Mouse (Mus musculus): ENCODE data around the gene Acadl. TPM values are rescaled to one million over a fixed set of nuclear protein-coding genes. Genes with fewer than 3 reads are reported as not detected.

The Acadl gene
- total RNA-seq, 2 experiments from 2014 or later: 186 to 398 TPM

DNA sequence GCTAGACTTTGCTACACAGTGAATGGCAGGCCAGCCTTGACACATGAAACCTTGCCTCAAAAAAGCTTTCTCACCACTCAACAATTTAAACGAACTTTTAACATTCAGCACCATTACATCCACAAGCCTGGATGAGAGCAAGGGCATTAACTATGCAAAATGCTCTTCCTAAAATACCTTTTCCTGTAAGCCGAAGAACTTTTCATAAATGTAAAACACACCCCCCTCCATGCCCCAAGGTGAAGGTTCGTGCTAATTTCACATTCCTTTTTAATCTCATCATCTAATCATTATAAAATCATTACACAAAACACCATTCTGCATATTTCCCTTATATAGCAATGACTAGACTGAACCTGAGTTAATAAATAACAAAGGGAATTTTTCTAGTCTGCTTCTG lies 25.9 kb downstream of the Acadl start:
- DNase-seq: no peak
- H3K4me3 ChIP-seq: no peak overlapping the region
- no peak overlapping the region for H3K27ac ChIP-seq
- intact Hi-C loops (cut with DNase I): no loop called here
- no peak for TF ChIP-seq CTCF (IDR thresholded peaks at IDR 0.05)

DNA sequence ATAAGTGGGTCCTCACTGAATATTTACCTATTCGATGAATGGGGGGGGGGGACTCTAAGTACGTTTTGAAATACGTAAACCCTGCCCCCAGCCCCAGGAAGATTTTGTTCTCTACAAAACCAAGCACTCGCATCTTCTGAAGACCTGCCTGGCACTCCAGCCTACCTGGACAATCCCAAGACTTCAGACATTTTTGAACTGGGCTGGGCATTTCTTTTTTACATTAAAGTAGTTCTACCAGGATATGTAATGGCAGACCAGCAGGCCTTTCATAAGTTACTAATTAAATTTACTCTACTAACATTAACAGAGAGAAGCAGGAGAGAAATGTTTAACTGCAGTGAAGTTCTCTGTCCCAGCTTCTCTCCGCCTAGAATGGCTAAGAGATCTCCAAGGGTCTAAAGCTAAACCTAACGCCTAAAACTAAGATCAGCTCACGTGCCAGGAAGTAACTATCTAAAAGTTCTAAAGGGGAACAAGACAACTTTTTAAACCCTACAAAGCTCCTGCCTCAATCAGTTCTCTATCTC lies 30.4 kb downstream of the Acadl start:
- DNase-seq: no peak
- TF ChIP-seq CTCF (IDR thresholded peaks at IDR 0.05): no peak
- Histone ChIP-seq H3K27ac (no peak overlapping the region), H3K4me3 (no peak overlapping the region)
- intact Hi-C loops (cut with DNase I): loop anchor here (5.0 kb wide), 1 partner anchor 80 kb away; no protein-coding TSS in a partner anchor

GRCm38 (mm10) chr1:66831824-66832600 lies 31.1 kb downstream of the Acadl start:
- intact Hi-C loops (cut with DNase I): loop anchor here (5.0 kb wide), 1 partner anchor 80 kb away; no protein-coding TSS in a partner anchor
- TF ChIP-seq CTCF (IDR thresholded peaks at IDR 0.05): no peak
- DNase-seq: no peak
- no peak overlapping the region for H3K4me3 ChIP-seq
- H3K27ac ChIP-seq: no peak overlapping the region

DNA sequence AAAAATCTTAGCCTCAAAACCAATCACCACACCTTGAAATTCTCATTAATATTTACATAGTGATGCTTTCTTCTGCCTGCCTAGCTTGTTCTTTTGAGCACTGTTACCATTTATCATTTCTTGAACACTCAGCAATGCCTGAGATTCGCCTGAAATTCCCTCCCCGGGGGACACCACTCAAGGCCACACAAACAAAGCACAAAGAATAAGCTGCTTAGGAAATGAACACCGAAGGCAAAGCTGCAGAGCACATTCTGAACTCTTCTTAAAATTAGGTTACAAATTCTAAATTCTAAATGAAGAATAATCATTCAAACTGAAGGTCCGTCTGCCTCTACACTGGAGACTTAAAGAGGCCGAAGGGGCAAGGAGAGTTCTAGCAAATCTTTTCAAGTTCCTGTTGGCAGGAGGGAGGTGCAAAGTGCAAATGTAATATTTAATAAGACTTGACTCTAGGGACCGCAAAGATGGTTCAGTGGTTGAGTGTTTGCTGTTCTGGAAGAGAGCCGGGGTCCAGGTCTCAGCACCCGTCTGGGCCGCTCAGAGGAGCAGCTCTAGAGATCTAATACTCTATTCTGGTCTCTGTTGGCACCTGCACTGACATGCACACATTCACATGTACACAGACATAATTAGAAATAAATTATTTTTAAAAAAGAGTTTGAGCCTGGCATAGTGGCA lies 33.5 kb downstream of the Acadl start:
- intact Hi-C loops (cut with DNase I): loop anchor here (5.0 kb wide), 1 partner anchor 77 kb away; no protein-coding TSS in a partner anchor
- Histone ChIP-seq H3K27ac (no peak overlapping the region), H3K4me3 (no peak overlapping the region)
- DNase-seq: no peak
- no peak for TF ChIP-seq CTCF (IDR thresholded peaks at IDR 0.05)

- no peak for DNase-seq
- Histone ChIP-seq H3K27ac (no peak overlapping the region), H3K4me3 (no peak overlapping the region)
- intact Hi-C loops (cut with DNase I): no loop called here
- TF ChIP-seq CTCF (IDR thresholded peaks at IDR 0.05): no peak
Measured at GRCm38 (mm10) chr1:66821966-66822365, 41.1 kb downstream of the Acadl start.

- Histone ChIP-seq H3K27ac (no peak overlapping the region), H3K4me3 (no peak overlapping the region)
- no peak for TF ChIP-seq CTCF (IDR thresholded peaks at IDR 0.05)
- intact Hi-C loops (cut with DNase I): no loop called here
- DNase-seq: no peak
Measured at GRCm38 (mm10) chr1:66820241-66820640, 42.8 kb downstream of the Acadl start.

DNA sequence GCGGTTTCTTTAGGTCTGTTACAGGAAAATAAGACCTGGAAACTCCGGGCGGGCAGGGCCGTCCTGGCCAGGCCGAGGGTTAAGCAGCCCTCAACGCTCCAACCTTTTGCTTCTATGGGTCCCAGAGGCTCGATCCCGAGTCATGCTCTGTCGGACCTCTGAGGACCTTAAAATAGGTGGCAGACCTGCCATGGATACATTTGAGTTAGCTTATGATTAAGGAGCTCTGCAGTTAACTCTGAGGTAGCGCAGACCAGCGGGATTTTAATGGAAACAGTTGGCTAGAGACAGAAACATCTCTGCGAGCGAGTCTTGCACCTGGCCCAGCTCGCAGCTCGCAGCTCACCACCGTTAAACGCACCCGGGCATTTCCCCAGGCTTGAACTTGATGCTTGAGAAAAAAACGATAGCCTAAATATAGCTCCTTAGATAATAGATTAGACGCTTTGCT lies 45.2 kb downstream of the Acadl start:
- H3K27ac ChIP-seq: peak overlapping the region; percentile 98
- intact Hi-C loops (cut with DNase I): loop anchor here (2.0 to 5.0 kb wide), 3 partner anchors 36 to 117 kb away; partner anchors contain the start of genes Acadl and Rpe
- DNase-seq: peak; percentile 68
- TF ChIP-seq CTCF (IDR thresholded peaks at IDR 0.05): no peak
- H3K4me3 ChIP-seq: peak overlapping the region; percentile 97

DNA sequence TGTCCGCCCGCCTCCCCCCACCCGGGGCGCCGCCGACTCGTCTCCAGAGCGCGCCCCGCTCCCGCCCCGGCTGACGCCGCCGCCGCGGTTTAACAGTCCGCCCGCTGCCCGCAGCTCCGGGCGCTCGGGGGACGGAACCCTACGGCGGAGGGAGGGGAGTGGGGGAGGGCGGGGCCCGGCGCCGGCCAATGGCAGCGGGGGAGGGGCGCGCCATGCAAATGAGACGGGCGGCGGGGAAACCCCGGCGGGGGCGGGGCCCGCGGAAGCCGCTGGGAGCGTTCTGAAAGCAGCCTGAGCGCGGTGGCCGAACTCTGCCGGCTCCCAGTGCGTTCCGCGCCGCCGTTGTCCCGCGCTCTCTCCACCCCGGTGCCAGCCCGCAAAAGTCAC lies 45.6 kb downstream of the Acadl start, which contains the start of gene Kansl1l:
Kansl1l (minus strand) TSS at position 110 of the 387 bp plus-strand sequence.
- no peak for TF ChIP-seq CTCF (IDR thresholded peaks at IDR 0.05)
- peak within 1 kb of the TSS; percentile 98 for H3K27ac ChIP-seq
- intact Hi-C loops (cut with DNase I): loop anchor here (2.0 to 5.0 kb wide), 3 partner anchors 35 to 117 kb away; partner anchors contain the start of genes Acadl and Rpe
- DNase-seq: peak; percentile 98
- peak within 1 kb of the TSS; percentile 97 for H3K4me3 ChIP-seq

DNA sequence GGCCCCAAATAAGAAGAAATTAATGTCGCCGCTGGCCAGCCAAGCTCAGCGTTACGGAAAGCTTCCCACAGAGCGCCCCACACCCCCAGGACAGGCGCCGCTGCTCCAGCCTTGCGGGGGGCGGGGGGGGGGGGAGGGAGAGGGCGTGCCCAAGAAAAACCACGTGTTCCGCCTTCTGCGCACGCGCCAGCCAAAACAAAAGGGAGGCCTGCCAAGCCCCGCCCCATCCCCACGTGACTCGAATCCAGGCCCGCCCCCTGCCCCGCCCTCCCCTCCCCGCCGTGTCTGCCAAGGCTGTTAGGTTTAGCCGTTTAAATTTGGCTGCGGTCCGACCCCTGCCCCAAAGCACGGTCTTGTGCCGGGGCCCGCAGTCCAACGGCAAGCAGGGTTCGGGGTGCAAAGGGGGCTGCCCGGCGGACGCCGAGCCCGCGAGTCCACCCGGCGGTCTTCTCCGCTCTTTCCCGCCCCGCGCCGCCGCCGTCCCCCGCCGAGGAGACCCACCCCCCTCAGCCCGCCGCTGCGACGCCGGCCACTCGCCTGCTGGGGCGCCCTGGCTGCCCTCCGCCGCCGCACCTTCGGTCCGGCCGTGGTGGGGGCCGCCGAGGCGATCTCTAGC lies 46.1 kb downstream of the Acadl start:
- intact Hi-C loops (cut with DNase I): loop anchor here (2.0 to 5.0 kb wide), 3 partner anchors 35 to 116 kb away; partner anchors contain the start of genes Acadl and Rpe
- Histone ChIP-seq H3K4me3 (peak overlapping the region; percentile 97), H3K27ac (peak overlapping the region; percentile 98)
- peak; percentile 94 for DNase-seq
- peak; percentile 19; the same call in 1 of the 2 replicates for TF ChIP-seq CTCF (IDR thresholded peaks at IDR 0.05)

GRCm38 (mm10) chr1:66815941-66816777 lies 46.9 kb downstream of the Acadl start:
- Histone ChIP-seq H3K27ac (peak overlapping the region; percentile 98), H3K4me3 (peak overlapping the region; percentile 97)
- DNase-seq: peak; percentile 78
- no peak for TF ChIP-seq CTCF (IDR thresholded peaks at IDR 0.05)
- intact Hi-C loops (cut with DNase I): loop anchor here (2.0 to 5.0 kb wide), 3 partner anchors 34 to 115 kb away; partner anchors contain the start of genes Acadl and Rpe

DNA sequence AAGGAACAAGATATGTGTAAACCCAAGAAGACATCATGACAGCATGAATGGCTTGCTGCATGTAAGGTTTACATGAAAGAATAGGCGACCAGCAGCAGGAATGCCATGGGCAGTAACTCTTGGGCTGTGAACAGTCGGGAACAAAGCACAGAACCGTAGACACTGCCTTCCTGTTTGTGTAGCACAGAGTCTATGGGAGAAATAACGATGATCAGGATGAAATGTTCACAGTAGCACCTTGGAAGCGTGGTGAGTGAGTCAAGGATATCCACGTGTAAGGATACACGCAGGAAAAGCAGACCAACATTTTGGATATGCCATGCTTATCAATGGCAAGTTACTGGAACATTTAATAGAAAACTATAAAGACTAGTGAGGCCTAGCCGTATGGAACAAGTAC lies 48.3 kb downstream of the Acadl start:
- intact Hi-C loops (cut with DNase I): loop anchor here (5.0 kb wide), 1 partner anchor 32 kb away; no protein-coding TSS in a partner anchor
- Histone ChIP-seq H3K27ac (peak overlapping the region; percentile 98), H3K4me3 (peak overlapping the region; percentile 97)
- TF ChIP-seq CTCF (IDR thresholded peaks at IDR 0.05): no peak
- DNase-seq: no peak

All from gastrocnemius, adult 2 months (tissue).